Mouse (Mus musculus) forebrain, postnatal 0 days (tissue): ENCODE measurements around the gene Zfyve21. TPM values are rescaled to one million over a fixed set of nuclear protein-coding genes. Genes with fewer than 3 reads are reported as not detected.

Experiments used
- ATAC-seq: fragments of 200-750 bp; cut with Nextera tagmentation; 2 replicates; pipeline ENCODE4 v1.8.0; 2017; ENCODE audit warnings: mild to moderate bottlenecking, moderate library complexity
- DNase-seq: peaks from one replicate; pipeline ENCODE4 v3.0.0-alpha.2; 2015
- H3K27ac ChIP-seq: fragments of 300-500 bp; sonication (generic); 2 replicates; pipeline ENCODE4 v1.5.1; 2014; ENCODE audit warnings: low read depth, mild to moderate bottlenecking, antibody characterized with exemption, low read length, moderate library complexity, mixed read lengths
- H3K27me3 ChIP-seq: fragments of 300-500 bp; sonication (generic); 2 replicates; pipeline ENCODE4 v1.6.1; 2014; ENCODE audit warnings: mild to moderate bottlenecking, low read length, mixed read lengths; ENCODE audit not compliant: insufficient read depth
- H3K36me3 ChIP-seq: fragments of 300-500 bp; sonication (generic); 2 replicates; pipeline ENCODE4 v1.6.1; 2014; ENCODE audit warnings: mild to moderate bottlenecking, moderate library complexity; ENCODE audit not compliant: insufficient read depth
- H3K4me1 ChIP-seq: fragments of 300-500 bp; sonication (generic); 2 replicates; pipeline ENCODE4 v1.6.1; 2014; ENCODE audit warnings: antibody characterized with exemption; ENCODE audit not compliant: insufficient read depth
- H3K4me2 ChIP-seq: fragments of 300-500 bp; sonication (generic); 2 replicates; pipeline ENCODE4 v1.6.1; 2014; ENCODE audit warnings: low read depth, mild to moderate bottlenecking, moderate library complexity
- H3K4me3 ChIP-seq: fragments of 300-500 bp; sonication (generic); 2 replicates; pipeline ENCODE4 v1.5.1; 2014; ENCODE audit warnings: low read depth, low read length, mixed read lengths
- H3K9ac ChIP-seq: fragments of 300-500 bp; sonication (generic); 2 replicates; pipeline ENCODE4 v1.6.1; 2014; ENCODE audit warnings: mild to moderate bottlenecking
- H3K9me3 ChIP-seq: fragments of 300-500 bp; sonication (generic); 2 replicates; pipeline ENCODE4 v1.6.1; 2016; ENCODE audit warnings: low read length
- CTCF ChIP-seq: sonication (generic); IDR thresholded peaks from 2 replicates; pipeline ENCODE4 v1.5.1; 2016; ENCODE audit warnings: antibody characterized with exemption, control low read depth, low read depth
- WGBS: fragments of 180-500 bp; shearing (Covaris S2); extraction: QIAGEN DNeasy Blood & Tissue Kit; methylation state at CpG from one replicate; pipeline ENCODE4 v1.1.7; 2014; 5-methylcytosine and 5-hydroxymethylcytosine counted together
- polyA plus RNA-seq: library from polyadenylated mRNA; unstranded; fragments of >200 nt; fragmentation: Nextera tagmentation; extraction: Ambion mirVana; gene quantifications from 2 replicates; pipeline ENCODE4 v1.2.1, GENCODE M21; 2015
- total RNA-seq: library from RNA; depleted of rRNA; stranded (reverse); fragments of >200 nt; gene quantifications from 2 replicates; pipeline ENCODE4 v1.2.3, GENCODE M21; 2014; rRNA removed

The Zfyve21 gene
- 21.2 and 24.9 TPM in 2 replicates for total RNA-seq
- 27.3 and 29.5 TPM in 2 replicates for polyA plus RNA-seq

DNA sequence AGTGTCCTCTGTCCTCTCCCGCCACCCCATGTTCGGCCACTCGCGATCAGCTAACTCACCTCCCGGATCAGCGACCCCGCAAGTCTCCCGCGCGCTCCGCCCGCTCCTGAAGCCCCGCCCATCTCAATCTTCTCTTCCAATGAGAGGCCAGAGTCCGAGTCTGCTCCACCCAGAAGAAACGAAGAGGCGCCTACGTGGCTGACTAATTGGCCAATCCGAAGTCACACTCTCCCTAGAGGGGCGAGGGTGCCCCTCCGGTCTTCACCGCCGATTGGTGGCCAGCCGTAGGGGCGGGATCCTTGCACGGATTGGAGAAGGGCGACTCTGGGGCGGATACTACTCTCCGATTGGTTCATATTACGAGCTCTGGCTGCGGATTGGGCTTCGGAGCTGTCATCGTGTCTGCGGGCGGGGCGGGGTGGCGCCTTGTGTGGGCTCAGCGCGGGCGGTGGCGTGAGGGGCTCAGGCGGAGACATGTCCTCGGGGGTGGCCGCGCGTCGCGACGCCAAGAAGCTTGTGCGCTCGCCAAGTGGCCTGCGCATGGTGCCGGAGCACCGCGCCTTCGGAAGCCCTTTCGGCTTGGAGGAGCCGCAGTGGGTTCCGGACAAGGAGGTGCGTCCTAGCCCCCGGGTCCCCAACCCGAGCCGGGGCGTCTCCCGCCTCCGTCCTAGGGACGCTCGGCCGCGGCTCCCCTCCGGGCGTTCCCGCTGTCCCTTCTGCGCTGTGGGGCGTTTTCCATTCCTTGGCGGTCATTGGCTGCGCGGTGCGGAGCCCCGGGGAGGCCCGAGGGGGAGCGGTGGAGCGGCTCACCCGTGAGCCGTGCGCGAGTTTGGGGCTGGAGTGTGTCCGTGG lies at the start of gene Zfyve21, which contains the start of gene Xrcc3:
Zfyve21 (plus strand) TSS at position 405 of the 852 bp plus-strand sequence.
Xrcc3 (minus strand) TSS at position 108 of the 852 bp plus-strand sequence.
- peaks cover 6% of the 10 kb centered on the region for H3K4me1 ChIP-seq
- peak within 1 kb of the TSS; percentile 72 for H3K4me3 ChIP-seq
- H3K36me3 ChIP-seq, result no peaks in the 10 kb centered on the region
- peak; percentile 99 for DNase-seq
- no peaks in the 10 kb centered on the region for H3K27me3 ChIP-seq
- no peak for TF ChIP-seq CTCF
- peak; percentile 99 for ATAC-seq
- H3K9ac ChIP-seq, result peak within 1 kb of the TSS; percentile 59
- peak within 1 kb of the TSS; percentile 70 for H3K27ac ChIP-seq
- 1% methylated on average over 87 of the region's 87 CpGs for WGBS
- H3K4me2 ChIP-seq, result peak within 1 kb of the TSS; percentile 84
- H3K9me3 ChIP-seq, result no peaks in the 10 kb centered on the region

DNA sequence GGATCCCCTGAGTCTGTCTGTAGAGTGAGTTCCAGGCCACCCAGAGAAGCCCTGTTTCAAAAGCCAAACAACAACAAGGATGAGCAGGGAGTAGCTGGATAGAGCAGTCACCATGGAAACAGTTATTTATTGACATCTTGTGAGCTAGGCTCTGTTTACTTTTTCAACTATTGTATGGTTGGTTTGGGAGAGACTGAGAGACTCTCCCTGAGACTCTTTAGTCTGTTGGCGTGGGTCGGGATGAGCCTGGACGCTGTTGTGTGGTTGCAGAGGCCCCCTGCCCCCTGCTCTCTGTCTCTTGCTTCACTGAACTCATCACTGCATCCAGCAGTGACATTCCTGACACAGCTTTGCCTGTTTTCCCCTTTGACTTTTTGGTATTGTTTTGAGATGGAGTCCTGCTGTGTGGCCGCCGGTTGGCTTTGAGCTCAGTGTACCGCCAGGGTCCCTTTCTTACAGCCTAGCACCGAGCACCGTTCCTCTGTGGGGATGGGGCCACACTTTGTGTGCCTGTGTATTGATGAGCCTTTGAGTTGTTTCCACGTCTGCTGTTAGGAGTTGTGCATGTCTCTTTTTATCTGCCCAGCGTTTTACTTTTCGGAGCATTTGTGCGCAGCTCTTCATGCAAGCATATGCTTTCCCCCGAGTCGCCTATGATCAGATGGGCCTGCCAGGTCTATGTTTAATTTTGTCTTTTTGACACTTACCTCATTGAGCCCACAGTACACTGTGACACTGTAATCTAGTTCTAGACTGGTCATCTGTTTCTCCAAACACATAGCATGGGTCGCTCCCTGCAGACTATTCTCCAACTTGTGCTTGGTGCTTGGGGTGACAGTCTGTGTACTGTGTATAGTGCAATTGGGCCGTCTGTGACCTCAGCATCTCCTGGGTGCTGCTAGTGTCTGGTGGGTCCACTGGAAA lies 47.4 kb upstream of the Zfyve21 start:
- Histone ChIP-seq H3K27me3 (no peaks in the 10 kb centered on the region), H3K4me1 (peaks cover 11% of the 10 kb centered on the region; the same call in 1 of the 2 replicates), H3K36me3 (peaks cover 11% of the 10 kb centered on the region; the same call in 1 of the 2 replicates), H3K4me3 (no peak overlapping the region), H3K4me2 (0 out of 2 replicates have a peak overlapping the region, but pooled peaks have one; percentile 5), H3K9me3 (no peaks in the 10 kb centered on the region), H3K27ac (no peak overlapping the region), H3K9ac (no peak overlapping the region)
- ATAC-seq, result peak; percentile 32; the same call in 1 of the 2 replicates
- 30% methylated on average over 16 of the region's 16 CpGs for WGBS
- TF ChIP-seq CTCF, result no peak
- DNase-seq, result no peak

GRCm38 (mm10) chr12:111768322-111768928 lies 45.5 kb upstream of the Zfyve21 start:
- H3K4me2 ChIP-seq, result no peak overlapping the region
- no peaks in the 10 kb centered on the region for H3K27me3 ChIP-seq
- H3K27ac ChIP-seq, result no peak overlapping the region
- 87% methylated on average over 10 of the region's 10 CpGs for WGBS
- peaks cover 11% of the 10 kb centered on the region; the same call in 1 of the 2 replicates for H3K4me1 ChIP-seq
- no peaks in the 10 kb centered on the region for H3K9me3 ChIP-seq
- no peak overlapping the region for H3K4me3 ChIP-seq
- H3K36me3 ChIP-seq, result peaks cover 18% of the 10 kb centered on the region
- DNase-seq, result no peak
- ATAC-seq, result no peak
- no peak overlapping the region for H3K9ac ChIP-seq
- no peak for TF ChIP-seq CTCF

- Histone ChIP-seq H3K36me3 (peaks cover 24% of the 10 kb centered on the region), H3K4me3 (no peak overlapping the region), H3K27me3 (no peaks in the 10 kb centered on the region), H3K27ac (0 out of 2 replicates have a peak overlapping the region, but pooled peaks have one; percentile 54), H3K9me3 (no peaks in the 10 kb centered on the region), H3K4me2 (no peak overlapping the region), H3K9ac (no peak overlapping the region), H3K4me1 (peaks cover 11% of the 10 kb centered on the region; the same call in 1 of the 2 replicates)
- DNase-seq, result peak; percentile 71
- TF ChIP-seq CTCF, result peak; percentile 53
- ATAC-seq, result peak; percentile 77
- WGBS, result 24% methylated on average over 10 of the region's 10 CpGs
Measured at GRCm38 (mm10) chr12:111769306-111769705, 44.7 kb upstream of the Zfyve21 start.

GRCm38 (mm10) chr12:111769816-111770577 lies 44.0 kb upstream of the Zfyve21 start:
- 57% methylated on average over 9 of the region's 9 CpGs for WGBS
- Histone ChIP-seq H3K9me3 (no peaks in the 10 kb centered on the region), H3K4me3 (no peak overlapping the region), H3K4me2 (no peak overlapping the region), H3K4me1 (peaks cover 11% of the 10 kb centered on the region; the same call in 1 of the 2 replicates), H3K27ac (0 out of 2 replicates have a peak overlapping the region, but pooled peaks have one; percentile 54), H3K27me3 (no peaks in the 10 kb centered on the region), H3K9ac (no peak overlapping the region), H3K36me3 (peaks cover 31% of the 10 kb centered on the region)
- 0 out of 2 replicates have a peak, but pooled peaks have one; percentile 14 for ATAC-seq
- no peak for TF ChIP-seq CTCF
- no peak for DNase-seq
